ENCODE assay signal across 13 mouse cellular contexts in the genomic region with DNA sequence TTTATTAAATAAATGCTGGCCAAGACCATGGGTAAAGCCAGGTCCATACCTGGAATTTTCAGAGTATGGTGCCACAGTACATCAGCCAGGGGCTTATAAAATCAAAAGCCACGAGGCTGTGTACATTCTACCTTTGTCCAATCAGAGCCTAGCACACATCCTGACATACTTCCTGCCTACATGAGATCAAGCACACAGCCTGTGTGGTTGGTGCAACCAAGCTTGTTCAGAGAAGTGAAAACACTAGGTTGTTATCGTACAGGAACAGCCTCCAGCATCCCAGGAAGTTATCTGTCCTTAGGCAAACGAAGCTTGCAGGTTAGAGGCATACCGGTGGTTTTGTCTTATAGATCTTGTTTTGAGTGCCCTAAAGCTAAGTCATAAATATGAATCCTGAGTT. TPM values are rescaled to one million over a fixed set of nuclear protein-coding genes. Genes with fewer than 3 reads are reported as not detected.
DNase-seq lines count a peak whose midpoint lies in the region; ATAC-seq and TF ChIP-seq lines count a peak whose summit lies in the region.
"Had no signal": no experiment of that assay in that cellular context is flagged by ENCODE, and none has a peak within 500 bp of the region (broad histone marks: within the 10 kb centered on the region; RNA-seq: fewer than 3 reads in every experiment).

No protein-coding gene starts in this region.

- no peak overlapping the region for H3K4me3 ChIP-seq in liver, embryonic 14.5 days (ENCODE audit: insufficient read depth in 1 of 2, low read depth in 2 of 2, low read length in 2 of 2)
- H3K4me3 ChIP-seq: limb, embryonic 12.5 days; neural tube, embryonic 13.5 days had no signal

- DNase-seq in embryo, embryonic 11 days = peak; percentile 39
- DNase-seq in embryo, embryonic 9.5 days (ENCODE audit: extremely low spot score) = no peak
- DNase-seq in liver, embryonic 14.5 days (ENCODE audit: low read depth in 3 of 3, low spot score in 3 of 3) = peak; percentile 55 to 59 (median 59)
- DNase-seq in thymus, postnatal 10 days (ENCODE audit: low spot score in 2 of 2) = peak; percentile 21 to 28
- DNase-seq in right cerebral cortex, adult 18-20 months = no peak
- no peak for DNase-seq in cerebellum, adult 11-12 months
- DNase-seq in layer of hippocampus, adult 11-12 months (ENCODE audit: low spot score) = no peak
- DNase-seq: heart, adult 18-20 months; kidney, postnatal 25 days had no signal

- ATAC-seq in common myeloid progenitor, adult 5-6 weeks (replicated peaks; ENCODE audit: low read depth, poor library complexity, severe bottlenecking) = peak; percentile 85
- peak; percentile 87 for ATAC-seq in liver, embryonic 14.5 days (ENCODE audit: insufficient read depth)
- ATAC-seq: forebrain, embryonic 14.5 days had no signal

- no peaks in the 10 kb centered on the region for H3K27me3 ChIP-seq in liver, embryonic 14.5 days (ENCODE audit: control insufficient read depth, insufficient read depth, low read length)
- H3K27me3 ChIP-seq: limb, embryonic 12.5 days; neural tube, embryonic 13.5 days had no signal

- H3K9me3 ChIP-seq in liver, embryonic 14.5 days (ENCODE audit: control insufficient read depth, low read length) = no peaks in the 10 kb centered on the region
- H3K9me3 ChIP-seq: limb, embryonic 12.5 days; neural tube, embryonic 13.5 days had no signal

- no peak overlapping the region for H3K27ac ChIP-seq in liver, embryonic 14.5 days
- H3K27ac ChIP-seq: limb, embryonic 12.5 days; neural tube, embryonic 13.5 days had no signal

- peak overlapping the region; percentile 22 for H3K4me2 ChIP-seq in liver, embryonic 14.5 days (ENCODE audit: low read depth)
- H3K4me2 ChIP-seq: limb, embryonic 12.5 days; neural tube, embryonic 13.5 days had no signal

- 17% methylated on average over 4 of the region's 4 CpGs for WGBS in liver, embryonic 14.5 days (ENCODE audit: insufficient replicate concordance)

- H3K36me3 ChIP-seq in liver, embryonic 14.5 days (replicated peaks; ENCODE audit: control insufficient read depth, insufficient read depth, low read depth) = no peaks in the 10 kb centered on the region
- H3K36me3 ChIP-seq: limb, embryonic 12.5 days; neural tube, embryonic 13.5 days had no signal

- no peak overlapping the region for H3K9ac ChIP-seq in liver, embryonic 14.5 days (replicated peaks)
- H3K9ac ChIP-seq: limb, embryonic 12.5 days; neural tube, embryonic 13.5 days had no signal

- no peak for TF ChIP-seq CTCF in liver, embryonic 14.5 days (IDR thresholded peaks at IDR 0.05; ENCODE audit: low read depth)

- H3K4me1 ChIP-seq in liver, embryonic 14.5 days (replicated peaks; ENCODE audit: control insufficient read depth in 2 of 2, insufficient read depth in 2 of 2, low read length in 1 of 2) = peaks cover 0 to 36% of the 10 kb centered on the region in 2 experiments; a peak in 3 of 4 replicates

- TF ChIP-seq EP300 in liver, embryonic 14.5 days (IDR thresholded peaks at IDR 0.05; ENCODE audit: low read depth) = peak; percentile 66

RNA-seq across cellular contexts. Expression of a gene that starts 19.5 kb away (rescaled TPM):
- total RNA-seq in common myeloid progenitor, adult 5-6 weeks (2017) = 1.2 TPM in 1 of 2 replicates, not detected in the other
- polyA plus RNA-seq in liver, embryonic 14.5 days (2012; rRNA removed) = 0.51 and 0.74 TPM in 2 replicates
- polyA plus RNA-seq in liver, embryonic 14.5 days (2014; fragmentation: Nextera tagmentation; extraction: Ambion mirVana) = 0.19 TPM in 1 of 2 replicates, not detected in the other
- polyA plus RNA-seq: limb, embryonic 12.5 days had no signal

Comparison
In these comparisons a context has a peak if more than half of its experiments do, and no peak if none do; other contexts are left out.
1. DNase-seq: peak in embryo, embryonic 11 days (single experiment), liver, embryonic 14.5 days (3 of 3) and thymus, postnatal 10 days (2 of 2); none in embryo, embryonic 9.5 days (single experiment), right cerebral cortex, adult 18-20 months (single experiment), cerebellum, adult 11-12 months (single experiment) and layer of hippocampus, adult 11-12 months (single experiment).